Mouse (Mus musculus) neural tube, embryonic 14.5 days (tissue): ENCODE results near the gene Slc4a2. TPM values are rescaled to one million over a fixed set of nuclear protein-coding genes. Genes with fewer than 3 reads are reported as not detected.
"Not testable (repeated sequence)": the region's sequence is repeated elsewhere in the genome, so short reads cannot be mapped to it uniquely, and the experiment has no call there.

Source experiments
- ATAC-seq: fragments of 200-750 bp; cut with Nextera tagmentation; 2 replicates; pipeline ENCODE4 v1.8.0; 2017; ENCODE audit warnings: low read depth, mild to moderate bottlenecking, moderate TSS enrichment, moderate library complexity
- H3K27ac ChIP-seq: fragments of 300-500 bp; sonication (generic); 2 replicates; pipeline ENCODE4 v1.5.1; 2014; ENCODE audit warnings: low read depth, mild to moderate bottlenecking, control low read depth, low read length, moderate library complexity, mixed read lengths
- H3K27me3 ChIP-seq: fragments of 300-500 bp; sonication (generic); 2 replicates; pipeline ENCODE4 v1.6.1; 2014; ENCODE audit warnings: low read length; ENCODE audit not compliant: control insufficient read depth, insufficient read depth
- H3K36me3 ChIP-seq: fragments of 300-500 bp; sonication (generic); 2 replicates; pipeline ENCODE4 v1.6.1; 2014; ENCODE audit warnings: low read length, mixed read lengths; ENCODE audit not compliant: control insufficient read depth, insufficient read depth
- H3K4me1 ChIP-seq: fragments of 300-500 bp; sonication (generic); 2 replicates; pipeline ENCODE4 v1.6.1; 2014; ENCODE audit warnings: low read length; ENCODE audit not compliant: control insufficient read depth, insufficient read depth
- H3K4me2 ChIP-seq: fragments of 300-500 bp; sonication (generic); 2 replicates; pipeline ENCODE4 v1.6.1; 2014; ENCODE audit warnings: mild to moderate bottlenecking, low read depth, low read length, control low read depth
- H3K4me3 ChIP-seq: fragments of 300-500 bp; sonication (generic); 2 replicates; pipeline ENCODE4 v1.5.1; 2014; ENCODE audit warnings: low read depth, low read length, control low read depth, mixed read lengths
- H3K9ac ChIP-seq: fragments of 300-500 bp; sonication (generic); replicated peaks from 2 replicates; pipeline ENCODE4 v1.6.1; 2014; ENCODE audit warnings: low read depth, mild to moderate bottlenecking, control low read depth, low read length, mixed read lengths
- H3K9me3 ChIP-seq: fragments of 300-500 bp; sonication (generic); 2 replicates; pipeline ENCODE4 v1.6.1; 2016; ENCODE audit warnings: low read length; ENCODE audit not compliant: control insufficient read depth
- WGBS: fragments of 180-500 bp; shearing (Covaris S2); extraction: QIAGEN DNeasy Blood & Tissue Kit; methylation state at CpG from one replicate; pipeline ENCODE4 v1.1.7; 2014; 5-methylcytosine and 5-hydroxymethylcytosine counted together
- polyA plus RNA-seq: library from polyadenylated mRNA; unstranded; fragments of >200 nt; fragmentation: Nextera tagmentation; extraction: Ambion mirVana; gene quantifications from 2 replicates; pipeline ENCODE4 v1.2.1, GENCODE M21; 2014

The Slc4a2 gene
- polyA plus RNA-seq, 1 experiment from 2014 or later: 11.2 TPM

- no peaks in the 10 kb centered on the region for H3K36me3 ChIP-seq
- H3K4me1 ChIP-seq: peaks cover 18% of the 10 kb centered on the region
- ATAC-seq: no peak
- H3K27ac ChIP-seq: no peak within 1 kb of the TSS
- no peak within 1 kb of the TSS for H3K4me3 ChIP-seq
- no peaks in the 10 kb centered on the region for H3K9me3 ChIP-seq
- 82% methylated on average over 7 of the region's 7 CpGs for WGBS
- no peaks in the 10 kb centered on the region; the same call in 1 of the 2 replicates for H3K27me3 ChIP-seq
- H3K9ac ChIP-seq: no peak within 1 kb of the TSS
- no peak within 1 kb of the TSS for H3K4me2 ChIP-seq
Measured at GRCm38 (mm10) chr5:24391864-24392263, 31.8 kb upstream of the Slc4a2 start, which contains the start of gene Atg9b. Gene Atg9b, minus strand, starts transcription at chr5:24392143.

GRCm38 (mm10) chr5:24392724-24393123 lies 30.9 kb upstream of the Slc4a2 start:
- Histone ChIP-seq H3K4me2 (no peak overlapping the region), H3K36me3 (no peaks in the 10 kb centered on the region), H3K9ac (no peak overlapping the region), H3K4me1 (peaks cover 10% of the 10 kb centered on the region), H3K27ac (no peak overlapping the region), H3K4me3 (no peak overlapping the region), H3K9me3 (no peaks in the 10 kb centered on the region), H3K27me3 (no peaks in the 10 kb centered on the region; the same call in 1 of the 2 replicates)
- no peak for ATAC-seq
- 78% methylated on average over 7 of the region's 7 CpGs for WGBS

- H3K27me3 ChIP-seq: no peaks in the 10 kb centered on the region
- H3K4me2 ChIP-seq: peak within 1 kb of the TSS; percentile 53
- peaks cover 3% of the 10 kb centered on the region for H3K4me1 ChIP-seq
- no peaks in the 10 kb centered on the region for H3K36me3 ChIP-seq
- peak within 1 kb of the TSS; percentile 57 for H3K9ac ChIP-seq
- no peak for ATAC-seq
- WGBS: 21% methylated on average over 7 of the region's 7 CpGs
- no peaks in the 10 kb centered on the region for H3K9me3 ChIP-seq
- peak within 1 kb of the TSS; percentile 83 for H3K27ac ChIP-seq
- H3K4me3 ChIP-seq: peak within 1 kb of the TSS; percentile 52
Measured at GRCm38 (mm10) chr5:24393392-24393997, 30.1 kb upstream of the Slc4a2 start, which contains the start of gene Abcb8. Gene Abcb8, plus strand, starts transcription at chr5:24393663.

GRCm38 (mm10) chr5:24394165-24394894 lies 29.3 kb upstream of the Slc4a2 start:
- Histone ChIP-seq H3K9ac (peak overlapping the region; percentile 57), H3K9me3 (no peaks in the 10 kb centered on the region), H3K27me3 (no peaks in the 10 kb centered on the region), H3K27ac (peak overlapping the region; percentile 83), H3K4me2 (peak overlapping the region; percentile 53), H3K4me1 (peaks cover 3% of the 10 kb centered on the region; the same call in 1 of the 2 replicates), H3K36me3 (no peaks in the 10 kb centered on the region), H3K4me3 (peak overlapping the region; percentile 52)
- WGBS: under 1% methylated on average over 36 of the region's 36 CpGs
- ATAC-seq: peak; percentile 96

- not testable (repeated sequence) for H3K9ac ChIP-seq, H3K4me1 ChIP-seq, H3K36me3 ChIP-seq, H3K4me2 ChIP-seq, H3K27me3 ChIP-seq, ATAC-seq, H3K9me3 ChIP-seq, H3K4me3 ChIP-seq, H3K27ac ChIP-seq
- 93% methylated on average over 6 of the region's 6 CpGs for WGBS
Measured at GRCm38 (mm10) chr5:24396254-24396653, 27.4 kb upstream of the Slc4a2 start.

DNA sequence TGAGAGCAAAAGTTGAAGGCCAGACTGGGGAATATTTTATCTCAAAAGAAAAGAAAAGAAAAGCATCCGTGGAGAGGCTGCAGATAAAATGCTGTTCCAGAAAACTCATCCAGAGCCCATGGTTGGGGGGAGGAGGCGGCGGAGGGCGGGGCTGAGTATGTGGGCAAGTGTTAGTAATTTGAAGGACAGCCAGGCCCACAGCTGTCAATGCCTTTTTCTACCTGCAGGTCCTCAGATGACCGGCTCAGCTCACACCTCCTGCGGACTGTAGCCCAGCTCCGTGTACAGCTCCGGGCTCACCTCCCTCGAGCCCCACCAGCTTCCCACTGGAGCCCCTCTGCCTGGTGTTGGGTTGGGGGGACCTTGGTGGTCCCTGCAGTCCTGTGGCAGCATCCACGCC lies 24.0 kb upstream of the Slc4a2 start:
- WGBS: 94% methylated on average over 10 of the region's 10 CpGs
- Histone ChIP-seq H3K27ac (no peak overlapping the region), H3K4me1 (peaks cover 3% of the 10 kb centered on the region; the same call in 1 of the 2 replicates), H3K36me3 (peaks cover 13% of the 10 kb centered on the region), H3K4me3 (no peak overlapping the region), H3K4me2 (no peak overlapping the region), H3K9ac (no peak overlapping the region), H3K27me3 (no peaks in the 10 kb centered on the region), H3K9me3 (no peaks in the 10 kb centered on the region)
- ATAC-seq: no peak

- Histone ChIP-seq H3K4me2 (no peak overlapping the region), H3K9ac (no peak overlapping the region), H3K27ac (no peak overlapping the region), H3K9me3 (no peaks in the 10 kb centered on the region), H3K27me3 (no peaks in the 10 kb centered on the region), H3K36me3 (peaks cover 13% of the 10 kb centered on the region), H3K4me3 (no peak overlapping the region), H3K4me1 (no peaks in the 10 kb centered on the region)
- no peak for ATAC-seq
- WGBS: 90% methylated on average over 11 of the region's 11 CpGs
Measured at GRCm38 (mm10) chr5:24400362-24400761, 23.3 kb upstream of the Slc4a2 start.

GRCm38 (mm10) chr5:24400911-24401605 lies 22.6 kb upstream of the Slc4a2 start:
- Histone ChIP-seq H3K4me1 (no peaks in the 10 kb centered on the region), H3K27ac (no peak overlapping the region), H3K9ac (no peak overlapping the region), H3K9me3 (no peaks in the 10 kb centered on the region), H3K4me3 (no peak overlapping the region), H3K4me2 (no peak overlapping the region), H3K36me3 (peaks cover 13% of the 10 kb centered on the region), H3K27me3 (no peaks in the 10 kb centered on the region)
- WGBS: 94% methylated on average over 5 of the region's 5 CpGs
- no peak for ATAC-seq

GRCm38 (mm10) chr5:24401969-24402368 lies 21.7 kb upstream of the Slc4a2 start:
- Histone ChIP-seq H3K4me1 (no peaks in the 10 kb centered on the region), H3K36me3 (peaks cover 14% of the 10 kb centered on the region), H3K4me3 (no peak overlapping the region), H3K9me3 (no peaks in the 10 kb centered on the region), H3K4me2 (no peak overlapping the region), H3K27ac (no peak overlapping the region), H3K27me3 (no peaks in the 10 kb centered on the region), H3K9ac (no peak overlapping the region)
- peak; percentile 64; the same call in 1 of the 2 replicates for ATAC-seq
- WGBS: 57% methylated on average over 9 of the region's 9 CpGs
